Mouse (Mus musculus) heart, adult 2 months (tissue): ENCODE results near the gene Gtf2f1.

Source experiments
- CTCF ChIP-seq: fragments of 200-600 bp; IDR thresholded peaks from 2 replicates; pipeline ENCODE4 v1.8.1; 2022; ENCODE audit warnings: antibody characterized with exemption, mild to moderate bottlenecking, moderate library complexity
- EP300 ChIP-seq: fragments of 200-500 bp; IDR thresholded peaks from 2 replicates; pipeline ENCODE4 v1.6.1; 2011; ENCODE audit warnings: low read depth, low read length, control low read depth; ENCODE audit not compliant: insufficient read depth

DNA sequence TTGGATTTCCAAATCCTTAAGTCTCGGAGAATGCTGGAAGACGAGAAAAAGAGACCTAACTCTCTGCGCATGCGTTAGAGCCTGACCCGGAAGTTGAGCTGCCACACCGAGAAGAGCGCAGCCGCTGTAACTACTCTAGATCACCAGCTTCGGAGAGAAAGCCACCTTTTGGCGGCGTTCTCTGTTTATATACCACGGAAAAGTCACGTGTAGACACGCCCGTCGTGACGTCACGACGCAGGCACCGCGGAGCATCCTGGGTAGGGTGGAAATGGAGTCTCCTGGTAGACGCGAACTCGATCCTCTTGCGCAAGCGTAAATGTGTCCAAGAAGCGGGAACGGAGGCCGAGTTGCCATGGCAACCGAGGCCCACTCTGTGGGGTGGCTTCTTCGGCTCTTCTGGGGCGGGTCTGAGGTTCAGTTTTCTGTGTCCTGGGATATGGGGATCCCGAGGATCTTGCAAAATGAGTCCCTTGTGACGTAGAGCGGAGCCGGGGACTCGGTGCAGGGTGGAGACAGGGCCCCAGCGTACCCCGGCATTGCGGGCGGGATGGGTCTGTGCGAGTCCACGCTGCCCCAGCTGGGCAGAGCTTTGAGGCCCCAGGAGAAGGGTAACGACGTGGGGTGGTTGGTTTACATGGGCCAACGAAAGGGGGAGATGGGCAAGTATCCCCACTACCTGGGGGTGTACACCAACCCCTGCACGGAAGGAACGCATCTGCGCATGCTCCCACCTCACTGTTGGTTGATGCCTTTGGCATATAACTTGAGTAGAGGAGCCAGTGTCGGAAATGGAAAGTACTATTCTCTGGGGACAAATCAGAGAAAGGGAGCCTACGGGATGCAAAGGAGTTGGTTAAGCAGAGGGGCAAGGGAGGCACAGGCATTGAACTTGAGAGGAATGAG is at the start of gene Gtf2f1, which contains the start of gene Gm17949:
- TF ChIP-seq EP300 (peak; percentile 95; the same call in 1 of the 2 replicates), CTCF (peak; percentile 29; the same call in 1 of the 2 replicates)
